Mouse (Mus musculus) heart, postnatal 0 days (tissue): ENCODE data around the gene Flt3l. TPM values are rescaled to one million over a fixed set of nuclear protein-coding genes. Genes with fewer than 3 reads are reported as not detected.
A peak's percentile ranks its signal among the peaks of the same experiment; 100 is the strongest.

Experiments
- ATAC-seq: fragments of 200-750 bp; cut with Nextera tagmentation; 2 replicates; pipeline ENCODE4 v1.8.0; 2017; ENCODE audit warnings: low read depth, moderate number of reproducible peaks, moderate library complexity; ENCODE audit not compliant: insufficient read depth
- DNase-seq: peaks from one replicate; pipeline ENCODE4 v3.0.0-alpha.2; 2016; ENCODE audit warnings: low spot score
- H3K27ac ChIP-seq: fragments of 300-500 bp; sonication (generic); 2 replicates; pipeline ENCODE4 v1.5.1; 2014; ENCODE audit warnings: low read depth, mild to moderate bottlenecking
- H3K27me3 ChIP-seq: fragments of 300-500 bp; sonication (generic); 2 replicates; pipeline ENCODE4 v1.6.1; 2014; ENCODE audit warnings: low read length, mixed read lengths; ENCODE audit not compliant: control insufficient read depth, insufficient read depth
- H3K36me3 ChIP-seq: fragments of 300-500 bp; sonication (generic); replicated peaks from 2 replicates; pipeline ENCODE4 v1.6.1; 2014; ENCODE audit warnings: low read length, mixed read lengths; ENCODE audit not compliant: control insufficient read depth, insufficient read depth
- H3K4me1 ChIP-seq: fragments of 300-500 bp; sonication (generic); 2 replicates; pipeline ENCODE4 v1.6.1; 2014; ENCODE audit warnings: antibody characterized with exemption; ENCODE audit not compliant: control insufficient read depth, insufficient read depth
- H3K4me2 ChIP-seq: fragments of 300-500 bp; sonication (generic); 2 replicates; pipeline ENCODE4 v1.6.1; 2014; ENCODE audit warnings: low read depth, mild to moderate bottlenecking, low read length, moderate library complexity
- H3K4me3 ChIP-seq: fragments of 300-500 bp; sonication (generic); 2 replicates; pipeline ENCODE4 v1.5.1; 2014; ENCODE audit warnings: low read depth, low read length
- H3K9ac ChIP-seq: fragments of 300-500 bp; sonication (generic); replicated peaks from 2 replicates; pipeline ENCODE4 v1.6.1; 2014; ENCODE audit warnings: low read depth, low read length, mixed read lengths
- H3K9me3 ChIP-seq: fragments of 300-500 bp; sonication (generic); replicated peaks from 2 replicates; pipeline ENCODE4 v1.6.1; 2016; ENCODE audit warnings: low read length; ENCODE audit not compliant: control insufficient read depth
- CTCF ChIP-seq: IDR thresholded peaks from 2 replicates; pipeline ENCODE4 v1.5.1; 2016; ENCODE audit warnings: antibody characterized with exemption, control low read depth, low read depth
- EP300 ChIP-seq: IDR thresholded peaks from 2 replicates; pipeline ENCODE4 v1.6.1; 2016; ENCODE audit warnings: antibody characterized with exemption, low read depth
- WGBS: fragments of 180-500 bp; shearing (Covaris S2); extraction: QIAGEN DNeasy Blood & Tissue Kit; methylation state at CpG from one replicate; pipeline ENCODE4 v1.1.7; 2014; 5-methylcytosine and 5-hydroxymethylcytosine counted together
- polyA plus RNA-seq: library from polyadenylated mRNA; unstranded; fragments of >200 nt; fragmentation: Nextera tagmentation; extraction: Ambion mirVana; gene quantifications from 2 replicates; pipeline ENCODE4 v1.2.1, GENCODE M21; 2015
- total RNA-seq: library from RNA; depleted of rRNA; stranded (reverse); fragments of >200 nt; gene quantifications from 2 replicates; pipeline ENCODE4 v1.2.3, GENCODE M21; 2014; ENCODE audit warnings: low replicate concordance

The Flt3l gene
- total and polyA plus RNA-seq, 2 experiments from 2014 or later: 1.8 to 23.3 TPM

DNA sequence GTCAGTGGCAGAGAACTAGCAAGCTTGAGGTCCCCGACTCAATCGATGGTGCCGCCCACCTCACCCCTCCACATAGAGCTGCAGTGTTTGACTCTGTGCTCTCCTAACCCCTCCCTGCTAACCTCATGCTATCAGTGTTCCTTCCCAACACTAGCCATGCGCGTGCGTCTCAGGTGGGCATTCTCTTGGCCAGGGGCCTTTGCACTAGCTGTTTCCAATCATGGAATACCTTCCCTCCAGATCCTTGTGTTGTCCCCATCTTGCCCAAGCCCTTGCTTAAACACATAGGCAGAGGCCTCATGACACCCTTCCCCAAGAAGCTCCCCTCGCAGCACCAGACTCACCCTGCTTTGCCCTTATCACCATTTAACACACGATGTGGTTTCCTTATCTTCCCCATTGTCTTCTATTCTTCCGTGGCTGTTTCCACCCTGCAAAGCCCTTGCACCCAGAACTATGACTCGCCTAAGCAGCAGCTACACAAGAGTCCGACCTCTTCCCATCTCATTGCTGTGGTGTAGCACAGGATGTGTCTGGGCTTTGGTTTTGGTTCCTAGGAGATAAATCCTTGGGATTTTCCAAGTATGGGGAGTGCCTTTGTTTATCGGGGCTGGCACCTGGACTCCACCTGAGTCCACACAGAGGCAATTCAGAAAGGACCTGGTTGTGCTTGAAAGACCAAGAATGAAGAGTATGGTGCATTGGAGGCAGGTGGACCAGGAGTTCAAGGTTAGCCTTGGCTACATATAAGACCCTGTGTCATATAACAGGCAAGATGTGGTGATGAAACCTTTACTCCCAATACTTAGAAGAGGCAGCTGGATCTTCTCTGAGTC, 1.2 kb upstream of the Flt3l start:
- no peak overlapping the region for H3K4me2 ChIP-seq
- WGBS: 58% methylated on average over 12 of the region's 12 CpGs
- 0 out of 2 replicates have a peak, but pooled peaks cover 1% of the 10 kb centered on the region for H3K36me3 ChIP-seq
- no peak for ATAC-seq
- TF ChIP-seq EP300 (no peak), CTCF (no peak)
- no peak for DNase-seq
- no peak overlapping the region for H3K4me3 ChIP-seq
- H3K27me3 ChIP-seq: no peaks in the 10 kb centered on the region
- no peaks in the 10 kb centered on the region for H3K9me3 ChIP-seq
- H3K27ac ChIP-seq: no peak overlapping the region
- no peaks in the 10 kb centered on the region; the same call in 1 of the 2 replicates for H3K4me1 ChIP-seq
- H3K9ac ChIP-seq: no peak overlapping the region

DNA sequence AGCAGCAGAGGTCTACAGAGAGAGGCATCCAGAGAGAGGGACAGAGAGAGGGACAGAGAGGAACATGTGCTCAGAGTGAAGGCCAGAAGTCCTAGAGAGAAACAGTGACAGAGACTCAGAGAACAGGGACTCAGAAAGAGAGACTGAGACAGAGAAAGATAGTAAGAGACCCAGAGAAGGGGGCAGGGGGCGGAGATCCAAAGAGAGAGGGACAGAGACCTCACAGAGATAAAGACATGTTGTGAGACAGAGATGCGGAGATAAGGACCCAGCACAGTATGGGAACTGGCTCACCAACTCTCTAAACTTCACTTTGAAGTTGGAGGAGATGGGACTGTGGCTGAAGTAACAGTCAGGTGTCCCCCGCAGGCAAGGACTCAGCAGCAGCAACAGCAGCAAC, 862 bp downstream of the Flt3l start:
- no peak overlapping the region for H3K9ac ChIP-seq
- no peaks in the 10 kb centered on the region for H3K36me3 ChIP-seq
- no peaks in the 10 kb centered on the region; the same call in 1 of the 2 replicates for H3K4me1 ChIP-seq
- no peak overlapping the region for H3K27ac ChIP-seq
- TF ChIP-seq EP300 (no peak), CTCF (no peak)
- peak overlapping the region; percentile 79; the same call in 1 of the 2 replicates for H3K4me2 ChIP-seq
- H3K4me3 ChIP-seq: peak overlapping the region; percentile 61; the same call in 1 of the 2 replicates
- WGBS: 71% methylated on average over 3 of the region's 3 CpGs
- H3K27me3 ChIP-seq: no peaks in the 10 kb centered on the region
- ATAC-seq: no peak
- no peaks in the 10 kb centered on the region for H3K9me3 ChIP-seq
- no peak for DNase-seq

DNA sequence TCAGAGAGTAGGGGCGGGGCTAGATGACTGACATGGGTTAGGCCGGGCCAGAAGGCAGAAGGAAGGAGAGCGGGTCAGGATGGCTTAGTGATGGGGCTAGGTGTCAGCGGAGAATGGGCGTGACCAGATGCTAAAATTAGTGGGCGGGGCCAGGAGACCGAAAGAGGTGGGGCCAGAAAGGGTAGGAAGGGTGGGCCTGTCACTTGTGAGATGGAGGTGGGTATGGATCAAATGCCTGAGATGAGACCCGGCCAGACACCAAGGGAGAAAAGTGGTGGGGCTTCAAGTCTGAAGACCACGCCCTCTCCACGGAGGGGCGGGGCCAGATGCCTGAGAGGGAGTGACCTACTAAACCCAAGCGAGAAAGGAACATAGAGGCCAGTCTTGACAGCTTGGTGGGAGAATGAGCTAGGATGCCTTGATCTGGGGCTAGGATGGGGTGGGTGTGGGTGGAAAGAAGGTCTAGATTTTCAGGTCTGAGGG, 1.6 kb downstream of the Flt3l start:
- Histone ChIP-seq H3K36me3 (no peaks in the 10 kb centered on the region), H3K4me2 (no peak overlapping the region), H3K4me3 (no peak overlapping the region), H3K9me3 (no peaks in the 10 kb centered on the region), H3K4me1 (0 out of 2 replicates have a peak, but pooled peaks cover 4% of the 10 kb centered on the region), H3K9ac (no peak overlapping the region), H3K27ac (no peak overlapping the region), H3K27me3 (no peaks in the 10 kb centered on the region)
- 21% methylated on average over 12 of the region's 12 CpGs for WGBS
- ATAC-seq: no peak
- TF ChIP-seq EP300 (no peak), CTCF (no peak)
- no peak for DNase-seq

DNA sequence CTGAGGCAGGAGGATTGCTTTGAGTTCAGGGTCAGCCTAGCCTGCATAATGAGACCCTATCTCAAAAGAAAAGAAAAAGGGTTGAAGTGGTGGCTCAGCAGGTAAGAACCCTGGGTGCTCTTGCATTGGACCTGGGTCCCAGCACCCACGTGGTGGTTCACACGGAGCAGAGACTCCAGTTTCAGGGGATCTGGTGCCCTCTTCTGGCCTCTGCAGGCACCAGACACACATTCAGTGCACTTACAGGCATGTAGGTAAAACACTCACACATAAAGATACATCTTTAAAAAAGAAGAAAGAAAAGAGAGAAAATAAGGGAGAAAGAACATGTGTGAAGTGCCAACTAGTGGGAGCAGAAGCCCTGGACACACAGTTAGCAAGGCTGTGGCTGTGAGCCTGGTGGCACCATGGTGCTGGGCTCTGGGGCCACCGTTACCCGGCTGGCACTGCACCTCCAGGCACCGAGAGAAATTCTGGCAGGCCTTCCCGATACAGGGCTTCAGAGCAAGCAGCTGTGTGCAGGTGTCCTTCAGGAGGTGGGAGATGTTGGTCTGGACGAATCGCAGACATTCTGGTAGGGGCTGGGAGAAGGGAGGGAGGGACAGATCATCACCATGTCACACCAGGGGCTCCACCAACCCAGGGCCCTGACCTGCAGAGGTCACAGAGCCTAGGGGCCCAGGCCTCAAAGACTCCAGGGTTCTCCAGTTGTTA, 2.6 kb downstream of the Flt3l start:
- no peaks in the 10 kb centered on the region for H3K9me3 ChIP-seq
- DNase-seq (no peak), ATAC-seq (no peak)
- H3K4me1 ChIP-seq: 0 out of 2 replicates have a peak, but pooled peaks cover 8% of the 10 kb centered on the region
- no peaks in the 10 kb centered on the region for H3K27me3 ChIP-seq
- no peak overlapping the region for H3K27ac ChIP-seq
- 82% methylated on average over 8 of the region's 8 CpGs for WGBS
- no peak overlapping the region for H3K4me3 ChIP-seq
- H3K4me2 ChIP-seq: no peak overlapping the region
- no peaks in the 10 kb centered on the region for H3K36me3 ChIP-seq
- TF ChIP-seq EP300: no peak
- 0 out of 2 replicates have a peak, but pooled peaks have one; percentile 8 for TF ChIP-seq CTCF
- no peak overlapping the region for H3K9ac ChIP-seq

DNA sequence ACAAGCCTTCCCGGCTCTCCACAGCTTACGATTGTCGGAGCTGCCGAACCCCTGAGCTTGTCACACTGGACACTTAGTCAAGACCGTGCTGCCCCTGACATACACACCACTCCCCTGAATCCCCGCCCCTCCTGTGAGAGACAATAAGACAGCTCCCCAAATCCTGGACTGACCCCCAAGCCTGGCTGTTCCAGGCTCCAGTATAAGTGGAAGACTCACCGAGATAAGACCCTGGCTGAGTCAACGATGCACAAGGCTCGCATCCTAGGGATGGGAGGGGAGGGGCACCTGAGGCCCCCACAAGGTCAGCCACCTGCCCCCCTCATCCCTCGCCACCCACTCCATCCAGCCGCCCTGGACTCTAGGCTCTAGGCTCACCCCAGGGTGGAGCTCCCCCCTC, 4.4 kb downstream of the Flt3l start:
- H3K27ac ChIP-seq: no peak overlapping the region
- no peaks in the 10 kb centered on the region for H3K9me3 ChIP-seq
- ATAC-seq: no peak
- no peak overlapping the region; the same call in 1 of the 2 replicates for H3K9ac ChIP-seq
- DNase-seq: no peak
- peaks cover 18% of the 10 kb centered on the region for H3K4me1 ChIP-seq
- H3K4me3 ChIP-seq: no peak overlapping the region
- no peaks in the 10 kb centered on the region for H3K27me3 ChIP-seq
- H3K4me2 ChIP-seq: no peak overlapping the region
- no peak for TF ChIP-seq EP300
- TF ChIP-seq CTCF: no peak
- WGBS: 55% methylated on average over 11 of the region's 11 CpGs
- H3K36me3 ChIP-seq: peaks cover 4% of the 10 kb centered on the region
